Mouse (Mus musculus): Measurements from ENCODE around the gene Mettl26. TPM values are rescaled to one million over a fixed set of nuclear protein-coding genes. Genes with fewer than 3 reads are reported as not detected.
A peak's percentile ranks its signal among the peaks of the same experiment; 100 is the strongest.

The Mettl26 gene
- polyA plus RNA-seq, 1 experiment, result 17.0 TPM

- TF ChIP-seq CTCF (IDR thresholded peaks at IDR 0.05; ENCODE audit: low read depth, low read length), result no peak
- TF ChIP-seq POLR2A (IDR thresholded peaks at IDR 0.05; ENCODE audit: borderline replicate concordance, low read depth, low read length), result no peak
- H3K4me3 ChIP-seq (ENCODE audit: insufficient read depth, low read length), result no peak overlapping the region
- H3K27ac ChIP-seq (ENCODE audit: insufficient read depth, low read depth, low read length), result no peak overlapping the region
- H3K4me1 ChIP-seq (ENCODE audit: control insufficient read depth, insufficient read depth, low read length), result peaks cover 35% of the 10 kb centered on the region
Measured at GRCm38 (mm10) chr17:25895415-25895814, 20.5 kb downstream of the Mettl26 start.

DNA sequence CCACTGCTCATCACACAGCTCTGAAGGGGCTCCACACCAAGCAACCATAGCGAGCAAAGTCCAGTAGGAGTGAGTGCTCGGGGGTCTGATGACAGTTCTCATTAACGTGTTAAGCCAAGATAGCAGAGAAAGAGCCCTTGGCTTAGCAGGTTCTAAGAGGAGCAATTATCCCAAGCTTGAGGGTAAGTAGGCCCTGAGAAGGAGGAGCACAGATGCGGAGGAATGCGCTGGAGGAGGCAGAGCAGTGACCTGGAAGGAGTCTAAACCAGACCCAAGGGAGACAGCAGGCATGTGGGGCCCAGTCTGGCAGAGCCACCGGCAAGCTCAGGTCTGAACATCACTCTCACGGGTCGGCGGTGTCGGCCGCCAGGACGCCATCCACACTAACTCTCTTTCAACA is 21.0 kb downstream of the Mettl26 start:
- Histone ChIP-seq H3K4me3 (ENCODE audit: insufficient read depth, low read length) (no peak overlapping the region), H3K27ac (ENCODE audit: insufficient read depth, low read depth, low read length) (no peak overlapping the region), H3K4me1 (ENCODE audit: control insufficient read depth, insufficient read depth, low read length) (peaks cover 35% of the 10 kb centered on the region)
- no peak for TF ChIP-seq CTCF (IDR thresholded peaks at IDR 0.05; ENCODE audit: low read depth, low read length)

DNA sequence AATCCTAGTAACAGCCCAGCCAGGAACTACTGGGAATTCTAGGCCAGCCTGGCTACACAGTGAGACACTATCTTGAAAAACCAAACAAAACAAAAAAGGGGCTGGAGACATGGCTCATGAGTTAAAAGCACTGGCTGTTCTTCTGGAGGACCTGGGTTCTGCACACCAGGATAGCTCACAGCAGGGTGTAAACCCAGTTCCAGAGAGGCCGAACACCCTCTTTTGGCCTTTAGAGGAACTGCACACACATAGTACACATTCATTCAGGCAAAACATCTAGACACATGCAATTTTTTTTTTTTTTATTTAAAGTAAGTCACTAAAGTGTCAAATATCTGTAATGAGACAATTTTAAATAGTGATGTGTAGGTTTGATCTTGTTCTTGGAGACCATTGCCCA is 25.3 kb downstream of the Mettl26 start:
- Histone ChIP-seq H3K4me3 (ENCODE audit: insufficient read depth, low read length) (no peak overlapping the region), H3K27ac (ENCODE audit: insufficient read depth, low read depth, low read length) (no peak overlapping the region), H3K4me1 (ENCODE audit: control insufficient read depth, insufficient read depth, low read length) (peaks cover 43% of the 10 kb centered on the region)
- no peak for TF ChIP-seq POLR2A (IDR thresholded peaks at IDR 0.05; ENCODE audit: borderline replicate concordance, low read depth, low read length)
- TF ChIP-seq CTCF (IDR thresholded peaks at IDR 0.05; ENCODE audit: low read depth, low read length), result no peak

DNA sequence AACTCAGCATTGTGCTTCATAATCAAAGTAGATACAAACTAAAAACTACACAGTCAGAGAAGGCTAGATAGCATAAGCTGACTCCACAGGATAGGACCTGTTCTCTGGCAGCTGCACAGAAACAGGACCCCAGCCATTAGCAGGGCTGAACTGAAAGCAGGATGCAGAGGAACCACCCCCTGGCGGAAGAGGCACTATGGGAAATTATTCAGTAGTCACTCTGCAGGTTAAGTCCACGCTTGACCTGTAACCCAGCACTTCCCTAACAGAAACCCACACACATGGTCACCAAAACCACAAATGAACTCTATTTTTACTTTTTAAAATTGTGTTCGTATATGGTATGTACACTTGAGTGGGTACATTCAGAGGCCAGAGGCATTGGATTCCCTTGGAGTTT is 28.2 kb downstream of the Mettl26 start:
- TF ChIP-seq CTCF (IDR thresholded peaks at IDR 0.05; ENCODE audit: low read depth, low read length) (no peak), POLR2A (IDR thresholded peaks at IDR 0.05; ENCODE audit: borderline replicate concordance, low read depth, low read length) (no peak)
- no peak overlapping the region for H3K4me3 ChIP-seq (ENCODE audit: insufficient read depth, low read length)
- peaks cover 26% of the 10 kb centered on the region for H3K4me1 ChIP-seq (ENCODE audit: control insufficient read depth, insufficient read depth, low read length)
- H3K27ac ChIP-seq (ENCODE audit: insufficient read depth, low read depth, low read length), result no peak overlapping the region

GRCm38 (mm10) chr17:25907640-25908039 is 32.8 kb downstream of the Mettl26 start:
- H3K4me1 ChIP-seq (ENCODE audit: control insufficient read depth, insufficient read depth, low read length), result peaks cover 31% of the 10 kb centered on the region
- no peak overlapping the region for H3K27ac ChIP-seq (ENCODE audit: insufficient read depth, low read depth, low read length)
- TF ChIP-seq CTCF (IDR thresholded peaks at IDR 0.05; ENCODE audit: low read depth, low read length), result no peak
- no peak for TF ChIP-seq POLR2A (IDR thresholded peaks at IDR 0.05; ENCODE audit: borderline replicate concordance, low read depth, low read length)
- no peak overlapping the region for H3K4me3 ChIP-seq (ENCODE audit: insufficient read depth, low read length)

- peaks cover 45% of the 10 kb centered on the region for H3K4me1 ChIP-seq (ENCODE audit: control insufficient read depth, insufficient read depth, low read length)
- no peak for TF ChIP-seq CTCF (IDR thresholded peaks at IDR 0.05; ENCODE audit: low read depth, low read length)
- TF ChIP-seq POLR2A (IDR thresholded peaks at IDR 0.05; ENCODE audit: borderline replicate concordance, low read depth, low read length), result no peak
- H3K27ac ChIP-seq (ENCODE audit: insufficient read depth, low read depth, low read length), result peak overlapping the region; percentile 67
- H3K4me3 ChIP-seq (ENCODE audit: insufficient read depth, low read length), result peak overlapping the region; percentile 19
Measured at GRCm38 (mm10) chr17:25911816-25912215, 36.9 kb downstream of the Mettl26 start.

DNA sequence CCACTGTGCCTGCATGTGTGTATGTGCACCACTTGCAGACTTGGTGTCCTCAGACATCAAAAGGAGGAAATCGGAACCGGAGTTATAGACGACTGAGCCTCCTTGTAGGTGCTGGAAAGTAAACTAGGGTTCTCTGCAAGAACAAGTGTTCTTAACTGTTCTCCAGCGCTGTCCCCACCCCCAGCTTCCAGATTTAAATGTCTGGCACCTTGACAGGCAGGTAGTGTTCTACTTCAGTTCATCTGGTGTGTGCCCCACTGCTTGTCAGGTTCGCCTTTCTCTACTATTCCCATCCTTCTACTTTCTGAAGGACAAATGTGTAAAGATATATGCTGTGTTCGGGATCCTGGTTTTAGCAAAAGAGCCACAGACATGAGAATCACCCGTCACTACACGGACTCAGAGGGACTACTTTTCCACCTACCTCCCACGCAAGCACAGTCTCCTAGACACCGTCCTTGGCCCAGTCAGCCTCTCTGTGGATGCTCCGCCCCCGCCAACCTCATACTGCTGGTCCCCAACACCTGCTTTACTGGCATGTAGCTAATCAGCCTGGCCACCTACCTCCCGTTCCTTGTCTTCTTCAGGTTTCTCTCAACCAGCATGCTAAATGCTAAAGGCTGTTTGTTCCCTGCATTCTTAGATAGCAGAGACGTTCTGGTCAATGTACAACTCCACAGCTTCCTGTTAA is 38.5 kb downstream of the Mettl26 start:
- H3K4me1 ChIP-seq (ENCODE audit: control insufficient read depth, insufficient read depth, low read length), result peaks cover 57% of the 10 kb centered on the region
- peak overlapping the region; percentile 69 for H3K4me3 ChIP-seq (ENCODE audit: insufficient read depth, low read length)
- H3K27ac ChIP-seq (ENCODE audit: insufficient read depth, low read depth, low read length), result peak overlapping the region; percentile 96

DNA sequence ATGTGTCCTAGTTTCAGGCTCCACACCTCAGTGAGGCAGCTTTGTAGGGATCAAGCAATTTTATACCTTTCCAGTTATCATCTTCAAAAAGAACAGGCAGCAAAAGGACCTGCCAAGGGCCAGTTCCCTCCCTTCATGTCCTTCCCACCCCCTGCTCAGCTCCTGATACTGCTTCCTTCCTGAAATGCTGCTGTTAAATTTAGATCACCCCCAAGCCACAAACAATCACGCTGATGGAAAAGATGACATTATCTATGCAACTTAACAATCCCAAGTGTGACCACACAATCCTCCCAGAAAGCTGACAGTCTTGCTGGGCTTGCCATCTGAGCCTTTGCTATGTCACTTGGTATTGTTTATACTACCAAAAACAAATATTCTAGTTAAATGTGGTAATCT is 39.0 kb downstream of the Mettl26 start:
- TF ChIP-seq POLR2A (IDR thresholded peaks at IDR 0.05; ENCODE audit: borderline replicate concordance, low read depth, low read length) (no peak), CTCF (IDR thresholded peaks at IDR 0.05; ENCODE audit: low read depth, low read length) (no peak)
- peak overlapping the region; percentile 98 for H3K27ac ChIP-seq (ENCODE audit: insufficient read depth, low read depth, low read length)
- peaks cover 58% of the 10 kb centered on the region for H3K4me1 ChIP-seq (ENCODE audit: control insufficient read depth, insufficient read depth, low read length)
- peak overlapping the region; percentile 69 for H3K4me3 ChIP-seq (ENCODE audit: insufficient read depth, low read length)

More for the DNA sequence above, 38.5 kb downstream of the Mettl26 start:
- TF ChIP-seq CTCF (IDR thresholded peaks at IDR 0.05; ENCODE audit: low read depth, low read length) (no peak), POLR2A (IDR thresholded peaks at IDR 0.05; ENCODE audit: borderline replicate concordance, low read depth, low read length) (no peak)

DNA sequence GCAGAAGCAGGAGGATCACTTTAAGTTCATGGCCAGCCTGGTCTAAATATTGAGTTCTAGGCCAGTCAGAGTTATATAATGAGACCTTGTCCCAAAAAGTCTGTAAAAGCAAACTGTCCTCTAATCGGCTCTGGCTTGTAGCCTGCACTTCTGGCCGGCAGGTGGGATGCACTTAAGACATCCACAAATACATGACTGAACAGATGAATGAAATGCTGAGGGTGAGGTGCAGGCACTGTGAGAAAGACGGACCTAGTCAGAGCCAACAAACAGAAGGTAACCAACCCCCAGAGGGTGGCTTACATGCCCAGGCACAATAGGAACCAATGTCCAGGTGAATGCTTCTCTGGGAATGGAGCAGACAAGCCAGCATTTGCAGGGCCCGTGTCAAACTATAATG is 39.4 kb downstream of the Mettl26 start:
- TF ChIP-seq POLR2A (IDR thresholded peaks at IDR 0.05; ENCODE audit: borderline replicate concordance, low read depth, low read length) (no peak), CTCF (IDR thresholded peaks at IDR 0.05; ENCODE audit: low read depth, low read length) (no peak)
- Histone ChIP-seq H3K4me3 (ENCODE audit: insufficient read depth, low read length) (peak overlapping the region; percentile 38), H3K4me1 (ENCODE audit: control insufficient read depth, insufficient read depth, low read length) (peaks cover 58% of the 10 kb centered on the region), H3K27ac (ENCODE audit: insufficient read depth, low read depth, low read length) (peak overlapping the region; percentile 98)

DNA sequence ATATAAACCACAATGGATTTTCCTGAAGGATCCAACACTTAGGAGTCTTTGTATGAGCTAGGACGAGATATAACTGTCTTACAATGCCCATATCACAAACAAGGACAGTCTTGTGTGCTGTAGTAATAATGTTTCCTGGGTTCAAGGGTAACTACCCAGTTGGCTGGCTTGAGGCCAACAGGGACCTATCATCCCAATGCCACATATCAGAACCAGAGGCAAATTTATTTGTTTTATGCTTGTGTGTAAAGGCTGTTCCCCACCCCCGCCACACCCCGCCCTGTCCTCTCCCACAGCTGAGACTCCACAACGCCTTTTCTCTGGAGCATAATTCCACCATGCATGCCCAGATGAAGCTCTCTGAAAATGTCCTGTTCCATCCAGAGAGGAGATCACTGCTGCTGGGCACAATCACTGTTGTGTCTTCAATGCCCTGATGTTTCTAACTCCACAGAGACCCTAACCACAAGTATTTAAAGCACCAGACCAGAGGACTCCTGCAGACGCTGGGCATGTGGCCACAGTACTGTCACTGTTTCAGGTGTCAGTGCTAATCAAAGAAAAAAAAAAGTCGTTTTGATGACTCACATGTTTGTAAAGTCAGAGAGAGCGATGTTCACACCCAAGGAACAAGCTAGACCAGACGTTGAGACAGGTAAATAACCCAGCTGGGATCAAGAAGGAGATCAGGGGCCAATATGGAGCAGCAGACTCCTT is 42.2 kb downstream of the Mettl26 start:
- peaks cover 49% of the 10 kb centered on the region for H3K4me1 ChIP-seq (ENCODE audit: control insufficient read depth, insufficient read depth, low read length)
- TF ChIP-seq CTCF (IDR thresholded peaks at IDR 0.05; ENCODE audit: low read depth, low read length) (no peak), POLR2A (IDR thresholded peaks at IDR 0.05; ENCODE audit: borderline replicate concordance, low read depth, low read length) (no peak)
- H3K4me3 ChIP-seq (ENCODE audit: insufficient read depth, low read length), result 0 out of 2 replicates have a peak overlapping the region, but pooled peaks have one; percentile 98
- no peak overlapping the region for H3K27ac ChIP-seq (ENCODE audit: insufficient read depth, low read depth, low read length)
